9 mouse cellular contexts compared by ENCODE assay signal in the genomic region with DNA sequence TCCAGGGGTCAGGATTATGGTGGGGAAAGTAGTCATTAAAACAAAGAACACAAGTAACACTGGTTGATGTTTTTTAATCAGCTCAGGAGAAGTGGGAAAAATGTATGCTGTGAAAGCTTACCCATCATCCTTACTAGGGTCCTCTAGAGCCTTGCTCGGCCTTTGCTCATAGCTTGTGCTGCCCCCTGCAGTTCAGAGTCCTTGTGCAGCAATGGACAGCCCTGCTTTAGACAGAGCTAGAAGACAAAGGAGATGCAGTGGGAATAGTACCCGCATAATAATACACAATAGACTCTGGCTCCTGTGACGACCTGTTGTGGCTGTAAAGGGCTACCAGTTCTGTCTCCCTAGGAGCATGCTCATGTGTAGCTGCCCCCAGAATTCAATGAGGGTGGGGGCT.
DNase-seq lines count a peak whose midpoint lies in the region; ATAC-seq and TF ChIP-seq lines count a peak whose summit lies in the region.
"Had no signal": no experiment of that assay in that cellular context is flagged by ENCODE, and none has a peak within 500 bp of the region (broad histone marks: within the 10 kb centered on the region; RNA-seq: fewer than 3 reads in every experiment).

No protein-coding gene starts in this region.

- H3K36me3 ChIP-seq in hindbrain, embryonic 10.5 days: no peaks in the 10 kb centered on the region
- H3K36me3 ChIP-seq in liver, embryonic 14.5 days (replicated peaks; ENCODE audit: control insufficient read depth, insufficient read depth, low read depth): no peaks in the 10 kb centered on the region

- TF ChIP-seq EP300 in liver, embryonic 14.5 days (IDR thresholded peaks at IDR 0.05; ENCODE audit: low read depth): no peak

- H3K9ac ChIP-seq in liver, embryonic 14.5 days (replicated peaks): no peak overlapping the region

- no peaks in the 10 kb centered on the region for H3K27me3 ChIP-seq in hindbrain, embryonic 10.5 days (ENCODE audit: insufficient read depth, poor library complexity, severe bottlenecking)
- no peaks in the 10 kb centered on the region for H3K27me3 ChIP-seq in liver, embryonic 14.5 days (ENCODE audit: control insufficient read depth, insufficient read depth, low read length)

- TF ChIP-seq CTCF in gastrocnemius, adult 2 months (IDR thresholded peaks at IDR 0.05): peak; percentile 32
- TF ChIP-seq CTCF in liver, embryonic 14.5 days (IDR thresholded peaks at IDR 0.05; ENCODE audit: low read depth): peak; percentile 44

- WGBS in hindbrain, embryonic 10.5 days: 31% methylated on average over 3 of the region's 3 CpGs
- 26% methylated on average over 3 of the region's 3 CpGs for WGBS in liver, embryonic 14.5 days (ENCODE audit: insufficient replicate concordance)

- H3K4me2 ChIP-seq in liver, embryonic 14.5 days (ENCODE audit: low read depth): no peak overlapping the region

- no peak overlapping the region for H3K4me3 ChIP-seq in gastrocnemius, adult 2 months
- H3K4me3 ChIP-seq in hindbrain, embryonic 10.5 days: no peak overlapping the region
- H3K4me3 ChIP-seq in liver, embryonic 14.5 days (ENCODE audit: insufficient read depth in 1 of 2, low read depth in 2 of 2, low read length in 2 of 2): no peak overlapping the region
- H3K4me3 ChIP-seq: myocyte had no signal

- no peaks in the 10 kb centered on the region for H3K9me3 ChIP-seq in hindbrain, embryonic 10.5 days
- no peaks in the 10 kb centered on the region for H3K9me3 ChIP-seq in liver, embryonic 14.5 days (ENCODE audit: control insufficient read depth, low read length)

- no peak for DNase-seq in gastrocnemius, adult 2 months
- DNase-seq in gastrocnemius, postnatal 36 days: no peak
- peak; percentile 10 for DNase-seq in 3T3-L1 (ENCODE audit: low read depth, low spot score)
- peak; percentile 58 for DNase-seq in adrenal gland, postnatal 14 days
- DNase-seq in hindbrain, embryonic 10.5 days (ENCODE audit: low spot score): peak; percentile 46
- no peak for DNase-seq in liver, embryonic 14.5 days (ENCODE audit: low read depth in 3 of 3, low spot score in 3 of 3)
- DNase-seq in retina, embryonic 14.5 days (ENCODE audit: low spot score): peak; percentile 75
- no peak for DNase-seq in urinary bladder, adult 2 months (ENCODE audit: low spot score)

- no peak for ATAC-seq in liver, embryonic 14.5 days (ENCODE audit: insufficient read depth)

- intact Hi-C loops in gastrocnemius, adult 2 months (cut with DNase I): no loop called here
- intact Hi-C loops in gastrocnemius, postnatal 36 days (cut with DNase I): no loop called here

- H3K27ac ChIP-seq in gastrocnemius, adult 2 months: no peak overlapping the region
- H3K27ac ChIP-seq in hindbrain, embryonic 10.5 days: no peak overlapping the region
- no peak overlapping the region for H3K27ac ChIP-seq in liver, embryonic 14.5 days

- no peaks in the 10 kb centered on the region for H3K4me1 ChIP-seq in hindbrain, embryonic 10.5 days (replicated peaks)
- no peaks in the 10 kb centered on the region for H3K4me1 ChIP-seq in liver, embryonic 14.5 days (replicated peaks; ENCODE audit: control insufficient read depth in 2 of 2, insufficient read depth in 2 of 2, low read length in 1 of 2)

Comparison
In these comparisons a context has a peak if more than half of its experiments do, and no peak if none do; other contexts are left out.
1. DNase-seq: peak in 3T3-L1 (single experiment), adrenal gland, postnatal 14 days (single experiment), hindbrain, embryonic 10.5 days (single experiment) and retina, embryonic 14.5 days (single experiment); none in gastrocnemius, adult 2 months (single experiment), gastrocnemius, postnatal 36 days (0 of 2), liver, embryonic 14.5 days (0 of 3) and urinary bladder, adult 2 months (single experiment).